Mouse (Mus musculus): ENCODE data around the gene Acp6. TPM values are rescaled to one million over a fixed set of nuclear protein-coding genes. Genes with fewer than 3 reads are reported as not detected.

The Acp6 gene
- polyA plus RNA-seq, 2 experiments = 11.1 to 13.8 TPM

GRCm38 (mm10) chr3:97171531-97171930 lies 13.0 kb downstream of the Acp6 start:
- no peaks in the 10 kb centered on the region for H3K4me1 ChIP-seq (replicated peaks; ENCODE audit: control insufficient read depth in 2 of 2, insufficient read depth in 2 of 2, low read length in 1 of 2)
- TF ChIP-seq EP300 (IDR thresholded peaks at IDR 0.05; ENCODE audit: low read depth) = no peak
- no peak for TF ChIP-seq CTCF (IDR thresholded peaks at IDR 0.05; ENCODE audit: low read depth)
- 61% methylated on average over 6 of the region's 6 CpGs for WGBS (ENCODE audit: insufficient replicate concordance)
- no peak for ATAC-seq (ENCODE audit: insufficient read depth)
- H3K4me2 ChIP-seq (ENCODE audit: low read depth) = no peak overlapping the region
- peaks cover 3% of the 10 kb centered on the region for H3K36me3 ChIP-seq (replicated peaks; ENCODE audit: control insufficient read depth, insufficient read depth, low read depth)
- no peaks in the 10 kb centered on the region for H3K9me3 ChIP-seq (ENCODE audit: control insufficient read depth, low read length)
- H3K27ac ChIP-seq = no peak overlapping the region
- H3K27me3 ChIP-seq (ENCODE audit: control insufficient read depth, insufficient read depth, low read length) = no peaks in the 10 kb centered on the region
- H3K4me3 ChIP-seq (ENCODE audit: insufficient read depth in 1 of 2, low read depth in 2 of 2, low read length in 2 of 2) = no peak overlapping the region
- DNase-seq (ENCODE audit: low read depth in 3 of 3, low spot score in 3 of 3) = no peak
- H3K9ac ChIP-seq (replicated peaks) = no peak overlapping the region

GRCm38 (mm10) chr3:97172231-97172630 lies 13.7 kb downstream of the Acp6 start:
- DNase-seq (ENCODE audit: low read depth in 3 of 3, low spot score in 3 of 3) (no peak), ATAC-seq (ENCODE audit: insufficient read depth) (no peak)
- WGBS (ENCODE audit: insufficient replicate concordance) = 66% methylated on average over 9 of the region's 9 CpGs
- Histone ChIP-seq H3K36me3 (replicated peaks; ENCODE audit: control insufficient read depth, insufficient read depth, low read depth) (peaks cover 3% of the 10 kb centered on the region), H3K4me3 (ENCODE audit: insufficient read depth in 1 of 2, low read depth in 2 of 2, low read length in 2 of 2) (no peak overlapping the region), H3K9me3 (ENCODE audit: control insufficient read depth, low read length) (no peaks in the 10 kb centered on the region), H3K27me3 (ENCODE audit: control insufficient read depth, insufficient read depth, low read length) (no peaks in the 10 kb centered on the region), H3K4me1 (replicated peaks; ENCODE audit: control insufficient read depth in 2 of 2, insufficient read depth in 2 of 2, low read length in 1 of 2) (no peaks in the 10 kb centered on the region), H3K27ac (no peak overlapping the region), H3K4me2 (ENCODE audit: low read depth) (no peak overlapping the region), H3K9ac (replicated peaks) (no peak overlapping the region)
- no peak for TF ChIP-seq EP300 (IDR thresholded peaks at IDR 0.05; ENCODE audit: low read depth)
- no peak for TF ChIP-seq CTCF (IDR thresholded peaks at IDR 0.05; ENCODE audit: low read depth)

GRCm38 (mm10) chr3:97172632-97173031 lies 14.1 kb downstream of the Acp6 start:
- Histone ChIP-seq H3K4me2 (ENCODE audit: low read depth) (no peak overlapping the region), H3K9me3 (ENCODE audit: control insufficient read depth, low read length) (no peaks in the 10 kb centered on the region), H3K27ac (no peak overlapping the region), H3K4me3 (ENCODE audit: insufficient read depth in 1 of 2, low read depth in 2 of 2, low read length in 2 of 2) (no peak overlapping the region), H3K9ac (replicated peaks) (no peak overlapping the region), H3K4me1 (replicated peaks; ENCODE audit: control insufficient read depth in 2 of 2, insufficient read depth in 2 of 2, low read length in 1 of 2) (no peaks in the 10 kb centered on the region), H3K27me3 (ENCODE audit: control insufficient read depth, insufficient read depth, low read length) (no peaks in the 10 kb centered on the region), H3K36me3 (replicated peaks; ENCODE audit: control insufficient read depth, insufficient read depth, low read depth) (peaks cover 3% of the 10 kb centered on the region)
- ATAC-seq (ENCODE audit: insufficient read depth) (no peak), DNase-seq (ENCODE audit: low read depth in 3 of 3, low spot score in 3 of 3) (no peak)
- no peak for TF ChIP-seq CTCF (IDR thresholded peaks at IDR 0.05; ENCODE audit: low read depth)
- no peak for TF ChIP-seq EP300 (IDR thresholded peaks at IDR 0.05; ENCODE audit: low read depth)
- WGBS (ENCODE audit: insufficient replicate concordance) = 70% methylated on average over 5 of the region's 5 CpGs

DNA sequence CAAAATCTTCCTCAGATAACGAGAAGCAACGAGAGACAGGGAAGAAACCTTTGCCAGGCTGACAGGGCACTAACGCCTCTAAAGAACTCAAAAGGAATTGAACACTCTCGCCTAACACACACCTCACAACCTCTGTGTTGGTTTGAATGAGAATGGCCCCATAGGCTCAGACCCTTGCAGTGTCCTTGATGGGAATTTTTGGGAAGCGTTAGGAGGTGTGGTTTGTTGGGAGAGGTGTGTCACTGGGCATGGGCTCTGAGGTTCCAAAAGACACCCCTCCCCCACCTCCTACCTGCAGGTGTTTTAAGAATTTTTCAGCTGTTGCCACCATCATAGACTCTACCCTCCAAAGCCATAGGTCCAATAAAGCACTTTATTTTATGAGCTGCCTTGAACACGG lies 20.3 kb downstream of the Acp6 start:
- H3K4me1 ChIP-seq (replicated peaks; ENCODE audit: control insufficient read depth in 2 of 2, insufficient read depth in 2 of 2, low read length in 1 of 2) = no peaks in the 10 kb centered on the region
- H3K4me2 ChIP-seq (ENCODE audit: low read depth) = no peak overlapping the region
- H3K4me3 ChIP-seq (ENCODE audit: insufficient read depth in 1 of 2, low read depth in 2 of 2, low read length in 2 of 2) = no peak overlapping the region
- no peak overlapping the region for H3K27ac ChIP-seq
- H3K27me3 ChIP-seq (ENCODE audit: control insufficient read depth, insufficient read depth, low read length) = no peaks in the 10 kb centered on the region
- no peaks in the 10 kb centered on the region for H3K9me3 ChIP-seq (ENCODE audit: control insufficient read depth, low read length)
- peaks cover 3% of the 10 kb centered on the region for H3K36me3 ChIP-seq (replicated peaks; ENCODE audit: control insufficient read depth, insufficient read depth, low read depth)
- no peak overlapping the region for H3K9ac ChIP-seq (replicated peaks)
- no peak for ATAC-seq (ENCODE audit: insufficient read depth)
- WGBS (ENCODE audit: insufficient replicate concordance) = 51% methylated on average over 6 of the region's 6 CpGs
- no peak for DNase-seq (ENCODE audit: low read depth in 3 of 3, low spot score in 3 of 3)
- TF ChIP-seq CTCF (IDR thresholded peaks at IDR 0.05; ENCODE audit: low read depth) = no peak
- TF ChIP-seq EP300 (IDR thresholded peaks at IDR 0.05; ENCODE audit: low read depth) = no peak

DNA sequence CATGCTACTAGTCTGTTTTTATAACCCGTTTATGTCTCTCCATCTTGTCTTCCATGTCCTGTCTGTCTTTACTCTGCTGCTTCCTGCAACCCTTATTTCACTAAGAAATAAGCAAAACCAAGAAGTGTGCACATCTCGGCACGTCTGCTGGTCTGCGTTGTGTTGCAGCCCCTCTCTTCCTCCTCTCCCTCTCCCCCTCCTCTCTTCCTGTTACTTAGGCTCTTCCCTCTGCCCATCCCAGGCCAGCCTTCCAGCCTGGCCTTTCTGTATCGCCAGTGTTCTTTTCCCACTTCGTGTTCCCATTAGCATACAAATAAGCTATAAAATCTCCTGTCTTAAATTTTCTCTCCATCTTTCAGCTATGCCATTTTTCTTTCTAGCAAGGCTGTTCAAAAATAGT lies 21.9 kb downstream of the Acp6 start:
- H3K4me3 ChIP-seq (ENCODE audit: insufficient read depth in 1 of 2, low read depth in 2 of 2, low read length in 2 of 2) = no peak overlapping the region
- WGBS (ENCODE audit: insufficient replicate concordance) = 25% methylated on average over 6 of the region's 6 CpGs

More for the DNA sequence above, 21.9 kb downstream of the Acp6 start:
- ATAC-seq (ENCODE audit: insufficient read depth) = no peak
- Histone ChIP-seq H3K36me3 (replicated peaks; ENCODE audit: control insufficient read depth, insufficient read depth, low read depth) (peaks cover 3% of the 10 kb centered on the region), H3K4me1 (replicated peaks; ENCODE audit: control insufficient read depth in 2 of 2, insufficient read depth in 2 of 2, low read length in 1 of 2) (no peaks in the 10 kb centered on the region), H3K27me3 (ENCODE audit: control insufficient read depth, insufficient read depth, low read length) (no peaks in the 10 kb centered on the region), H3K27ac (no peak overlapping the region), H3K9me3 (ENCODE audit: control insufficient read depth, low read length) (no peaks in the 10 kb centered on the region), H3K4me2 (ENCODE audit: low read depth) (no peak overlapping the region), H3K9ac (replicated peaks) (no peak overlapping the region)
- no peak for DNase-seq (ENCODE audit: low read depth in 3 of 3, low spot score in 3 of 3)
- TF ChIP-seq CTCF (IDR thresholded peaks at IDR 0.05; ENCODE audit: low read depth) (no peak), EP300 (IDR thresholded peaks at IDR 0.05; ENCODE audit: low read depth) (no peak)

All from liver, embryonic 14.5 days (tissue).